Mouse (Mus musculus) erythroblast, embryonic 14.5 days (primary cell): ENCODE data around the gene Tsga10ip.
"Not testable (repeated sequence)": the region's sequence is repeated elsewhere in the genome, so short reads cannot be mapped to it uniquely, and the experiment has no call there.

Experiments used
- GATA1 ChIP-seq: IDR thresholded peaks from 2 replicates; pipeline ENCODE4 v1.6.1; 2012; ENCODE audit warnings: low read length, inconsistent platforms, mixed read lengths
- TAL1 ChIP-seq: IDR thresholded peaks from 3 replicates; pipeline ENCODE4 v1.6.1; 2012; ENCODE audit warnings: low read length, inconsistent platforms, mixed read lengths

GRCm38 (mm10) chr19:5401073-5401472, 1.3 kb downstream of the Tsga10ip start:
- TF ChIP-seq GATA1, TAL1: not testable (repeated sequence)
